Mouse (Mus musculus) hindbrain, embryonic 16.5 days (tissue): Measurements from ENCODE around the gene Dock2. TPM values are rescaled to one million over a fixed set of nuclear protein-coding genes. Genes with fewer than 3 reads are reported as not detected.

Experiments
- ATAC-seq: fragments of 200-750 bp; cut with Nextera tagmentation; 2 replicates; pipeline ENCODE4 v1.8.0; 2017; ENCODE audit warnings: moderate TSS enrichment, moderate library complexity
- H3K27ac ChIP-seq: fragments of 300-500 bp; sonication (generic); 2 replicates; pipeline ENCODE4 v1.5.1; 2014; ENCODE audit warnings: low read depth, mild to moderate bottlenecking, control low read depth, low read length, moderate library complexity
- H3K27me3 ChIP-seq: fragments of 300-500 bp; sonication (generic); replicated peaks from 2 replicates; pipeline ENCODE4 v1.6.1; 2014; ENCODE audit warnings: low read length; ENCODE audit not compliant: control insufficient read depth, insufficient read depth
- H3K36me3 ChIP-seq: fragments of 300-500 bp; sonication (generic); 2 replicates; pipeline ENCODE4 v1.6.1; 2014; ENCODE audit warnings: mild to moderate bottlenecking, low read length, moderate library complexity, mixed read lengths; ENCODE audit not compliant: control insufficient read depth, insufficient read depth
- H3K4me1 ChIP-seq: fragments of 300-500 bp; sonication (generic); 2 replicates; pipeline ENCODE4 v1.6.1; 2014; ENCODE audit warnings: low read depth, low read length; ENCODE audit not compliant: control insufficient read depth, insufficient read depth
- H3K4me2 ChIP-seq: fragments of 300-500 bp; sonication (generic); 2 replicates; pipeline ENCODE4 v1.6.1; 2014; ENCODE audit warnings: mild to moderate bottlenecking, low read length, control low read depth, moderate library complexity
- H3K4me3 ChIP-seq: fragments of 300-500 bp; sonication (generic); 2 replicates; pipeline ENCODE4 v1.5.1; 2014; ENCODE audit warnings: mild to moderate bottlenecking, low read length, control low read depth, moderate library complexity
- H3K9ac ChIP-seq: fragments of 300-500 bp; sonication (generic); 2 replicates; pipeline ENCODE4 v1.6.1; 2014; ENCODE audit warnings: low read depth, mild to moderate bottlenecking, control low read depth, low read length, moderate library complexity
- H3K9me3 ChIP-seq: fragments of 300-500 bp; sonication (generic); 2 replicates; pipeline ENCODE4 v1.6.1; 2014; ENCODE audit warnings: mild to moderate bottlenecking, low read length, moderate library complexity; ENCODE audit not compliant: control insufficient read depth
- WGBS: fragments of 180-500 bp; shearing (Covaris S2); extraction: QIAGEN DNeasy Blood & Tissue Kit; methylation state at CpG from one replicate; pipeline ENCODE4 v1.1.7; 2014; 5-methylcytosine and 5-hydroxymethylcytosine counted together
- polyA plus RNA-seq: library from polyadenylated mRNA; unstranded; fragments of >200 nt; fragmentation: Nextera tagmentation; extraction: Ambion mirVana; gene quantifications from 2 replicates; pipeline ENCODE4 v1.2.1, GENCODE M21; 2015

The Dock2 gene
- polyA plus RNA-seq, 1 experiment from 2014 or later: 0.55 TPM

GRCm38 (mm10) chr11:34297698-34298378 is 485.9 kb downstream of the Dock2 start:
- no peaks in the 10 kb centered on the region for H3K36me3 ChIP-seq
- 43% methylated on average over 5 of the region's 5 CpGs for WGBS
- no peak overlapping the region for H3K27ac ChIP-seq

GRCm38 (mm10) chr11:34291304-34291703 is 492.4 kb downstream of the Dock2 start:
- H3K9ac ChIP-seq: no peak overlapping the region
- H3K4me3 ChIP-seq: no peak overlapping the region
- no peaks in the 10 kb centered on the region for H3K9me3 ChIP-seq
- H3K4me2 ChIP-seq: no peak overlapping the region
- H3K27ac ChIP-seq: no peak overlapping the region
- 56% methylated on average over 3 of the region's 3 CpGs for WGBS
- no peaks in the 10 kb centered on the region; the same call in 1 of the 2 replicates for H3K4me1 ChIP-seq
- no peaks in the 10 kb centered on the region for H3K27me3 ChIP-seq
- ATAC-seq: no peak
- no peaks in the 10 kb centered on the region for H3K36me3 ChIP-seq

More at GRCm38 (mm10) chr11:34297698-34298378, 485.9 kb downstream of the Dock2 start:
- H3K4me3 ChIP-seq: no peak overlapping the region
- H3K4me1 ChIP-seq: no peaks in the 10 kb centered on the region
- no peak overlapping the region for H3K4me2 ChIP-seq
- H3K9me3 ChIP-seq: no peaks in the 10 kb centered on the region
- ATAC-seq: peak; percentile 67; the same call in 1 of the 2 replicates
- no peaks in the 10 kb centered on the region for H3K27me3 ChIP-seq
- no peak overlapping the region for H3K9ac ChIP-seq

GRCm38 (mm10) chr11:34290708-34291107 is 493.0 kb downstream of the Dock2 start:
- H3K9me3 ChIP-seq: no peaks in the 10 kb centered on the region
- WGBS: 25% methylated on average over 2 of the region's 2 CpGs
- ATAC-seq: no peak
- H3K4me2 ChIP-seq: no peak overlapping the region
- H3K4me3 ChIP-seq: no peak overlapping the region
- H3K27me3 ChIP-seq: no peaks in the 10 kb centered on the region
- no peaks in the 10 kb centered on the region for H3K36me3 ChIP-seq
- H3K27ac ChIP-seq: no peak overlapping the region
- no peak overlapping the region for H3K9ac ChIP-seq
- no peaks in the 10 kb centered on the region; the same call in 1 of the 2 replicates for H3K4me1 ChIP-seq

- WGBS: 38% methylated on average over 4 of the region's 4 CpGs
- H3K4me1 ChIP-seq: no peaks in the 10 kb centered on the region; the same call in 1 of the 2 replicates
- H3K4me2 ChIP-seq: no peak overlapping the region
- H3K4me3 ChIP-seq: no peak overlapping the region
- H3K27me3 ChIP-seq: no peaks in the 10 kb centered on the region
- no peak overlapping the region for H3K27ac ChIP-seq
- no peak for ATAC-seq
- H3K9ac ChIP-seq: no peak overlapping the region
- H3K9me3 ChIP-seq: no peaks in the 10 kb centered on the region
- H3K36me3 ChIP-seq: no peaks in the 10 kb centered on the region
Measured at GRCm38 (mm10) chr11:34290265-34290664, 493.4 kb downstream of the Dock2 start.

- 21% methylated on average over 13 of the region's 13 CpGs for WGBS
- no peak overlapping the region for H3K27ac ChIP-seq
- no peak overlapping the region for H3K4me3 ChIP-seq
- H3K4me1 ChIP-seq: no peaks in the 10 kb centered on the region
- H3K9ac ChIP-seq: no peak overlapping the region
- no peak overlapping the region for H3K4me2 ChIP-seq
- no peaks in the 10 kb centered on the region for H3K27me3 ChIP-seq
- peak; percentile 27; the same call in 1 of the 2 replicates for ATAC-seq
- no peaks in the 10 kb centered on the region for H3K9me3 ChIP-seq
- no peaks in the 10 kb centered on the region for H3K36me3 ChIP-seq
Measured at GRCm38 (mm10) chr11:34284124-34284808, 499.4 kb downstream of the Dock2 start.

- H3K4me2 ChIP-seq: peak overlapping the region; percentile 41; the same call in 1 of the 2 replicates
- H3K9me3 ChIP-seq: no peaks in the 10 kb centered on the region
- 40% methylated on average over 3 of the region's 3 CpGs for WGBS
- H3K9ac ChIP-seq: no peak overlapping the region
- H3K36me3 ChIP-seq: no peaks in the 10 kb centered on the region
- H3K4me1 ChIP-seq: no peaks in the 10 kb centered on the region
- no peak overlapping the region for H3K27ac ChIP-seq
- no peak; the same call in 1 of the 2 replicates for ATAC-seq
- H3K27me3 ChIP-seq: 0 out of 2 replicates have a peak, but pooled peaks cover 2% of the 10 kb centered on the region
- no peak overlapping the region for H3K4me3 ChIP-seq
Measured at GRCm38 (mm10) chr11:34277047-34277445, 506.6 kb downstream of the Dock2 start.

GRCm38 (mm10) chr11:34276363-34277046 is 507.2 kb downstream of the Dock2 start:
- H3K36me3 ChIP-seq: no peaks in the 10 kb centered on the region
- H3K9ac ChIP-seq: peak overlapping the region; percentile 10; the same call in 1 of the 2 replicates
- ATAC-seq: peak; percentile 81
- H3K4me3 ChIP-seq: no peak overlapping the region
- no peak overlapping the region for H3K27ac ChIP-seq
- no peaks in the 10 kb centered on the region for H3K4me1 ChIP-seq
- WGBS: 22% methylated on average over 14 of the region's 14 CpGs
- H3K9me3 ChIP-seq: no peaks in the 10 kb centered on the region
- H3K4me2 ChIP-seq: peak overlapping the region; percentile 41
- 0 out of 2 replicates have a peak, but pooled peaks cover 2% of the 10 kb centered on the region for H3K27me3 ChIP-seq

GRCm38 (mm10) chr11:34275941-34276340 is 507.8 kb downstream of the Dock2 start:
- H3K27ac ChIP-seq: no peak overlapping the region
- H3K4me1 ChIP-seq: no peaks in the 10 kb centered on the region
- 0 out of 2 replicates have a peak, but pooled peaks cover 2% of the 10 kb centered on the region for H3K27me3 ChIP-seq
- 36% methylated on average over 2 of the region's 2 CpGs for WGBS
- H3K4me2 ChIP-seq: no peak overlapping the region; the same call in 1 of the 2 replicates
- no peak overlapping the region for H3K9ac ChIP-seq
- H3K9me3 ChIP-seq: no peaks in the 10 kb centered on the region
- no peak overlapping the region for H3K4me3 ChIP-seq
- ATAC-seq: no peak
- no peaks in the 10 kb centered on the region for H3K36me3 ChIP-seq

- no peaks in the 10 kb centered on the region for H3K36me3 ChIP-seq
- 0 out of 2 replicates have a peak, but pooled peaks have one; percentile 46 for ATAC-seq
- H3K9ac ChIP-seq: no peak overlapping the region
- 35% methylated on average over 10 of the region's 10 CpGs for WGBS
- no peak overlapping the region for H3K4me3 ChIP-seq
- H3K27me3 ChIP-seq: no peaks in the 10 kb centered on the region
- no peaks in the 10 kb centered on the region for H3K9me3 ChIP-seq
- no peaks in the 10 kb centered on the region for H3K4me1 ChIP-seq
- no peak overlapping the region for H3K27ac ChIP-seq
- no peak overlapping the region for H3K4me2 ChIP-seq
Measured at GRCm38 (mm10) chr11:34272016-34272415, 511.7 kb downstream of the Dock2 start.
